Mouse (Mus musculus): Measurements from ENCODE around the gene Arl3.

- no peak for TF ChIP-seq CTCF (IDR thresholded peaks at IDR 0.05; ENCODE audit: low read depth, low read length)
- TF ChIP-seq POLR2A (IDR thresholded peaks at IDR 0.05; ENCODE audit: borderline replicate concordance, low read depth, low read length), result no peak
These were observed 450 bp downstream of the Arl3 start for GRCm38 (mm10) chr19:46572548-46572947.
